Mouse (Mus musculus) megakaryocyte-erythroid progenitor cell, adult 5-6 weeks (primary cell): ENCODE results near the gene Dscam. TPM values are rescaled to one million over a fixed set of nuclear protein-coding genes. Genes with fewer than 3 reads are reported as not detected.

Experiments
- ATAC-seq: replicated peaks from 2 replicates; pipeline ENCODE4 v1.8.0; 2016; ENCODE audit warnings: mild to moderate bottlenecking, inconsistent platforms; ENCODE audit not compliant: severe bottlenecking, poor library complexity, low FRiP score, low TSS enrichment
- total RNA-seq, 2 experiments: library from RNA; stranded (forward) in 1 of 2; stranded (reverse) in 1 of 2; fragments of 200-1000, 215-1000 nt in 1 of 2; fragments of >200 nt in 1 of 2; fragmentation: Nextera tagmentation in 1 of 2; gene quantifications; 2 replicates each; pipeline ENCODE4 v1.2.3; 2014 to 2017

Dscam gene
- total RNA-seq, 2 experiments from 2014 or later = 0.19 TPM; not detected in 1

DNA sequence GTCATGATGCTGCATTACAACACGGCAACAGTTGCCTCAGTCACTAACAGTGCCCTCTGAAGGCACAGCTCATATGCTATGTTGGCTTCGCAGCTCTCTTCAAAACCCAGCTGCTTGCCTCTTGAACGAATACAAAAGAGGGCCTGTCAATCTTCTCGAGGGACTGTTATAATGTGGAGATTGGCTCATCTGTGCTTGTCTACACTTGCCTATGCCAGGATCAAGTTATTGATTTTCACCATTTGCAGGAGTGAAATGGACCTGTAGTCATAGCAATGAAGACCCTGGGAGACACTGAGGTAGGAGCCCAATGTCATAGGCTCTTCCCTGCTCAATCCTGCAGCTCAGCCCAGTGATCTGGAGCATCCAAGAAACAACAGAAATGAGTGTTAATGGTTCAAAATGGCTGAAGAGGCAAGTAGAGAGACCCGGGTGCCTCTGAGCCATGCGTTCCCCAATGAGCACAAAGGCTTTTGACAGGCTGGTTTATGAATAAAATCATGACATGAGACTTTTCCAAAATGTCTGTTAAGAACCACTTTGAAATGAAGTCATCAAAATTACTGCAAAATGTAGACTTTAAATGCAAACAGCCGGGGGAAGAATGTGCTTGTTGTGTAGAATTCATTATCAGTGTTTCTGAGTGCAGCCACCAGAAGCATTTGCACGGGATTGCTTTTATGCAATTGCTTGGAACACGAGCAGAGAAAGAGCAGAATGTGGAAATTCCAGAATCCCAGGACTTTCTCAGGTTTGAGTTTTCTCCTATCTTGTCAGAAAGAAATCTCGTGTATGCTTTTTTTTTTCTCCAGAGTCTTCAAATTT lies 35.3 kb downstream of the Dscam start:
- no peak for ATAC-seq

- no peak for ATAC-seq
These were observed 43.3 kb downstream of the Dscam start for GRCm38 (mm10) chr16:97127296-97127695.

DNA sequence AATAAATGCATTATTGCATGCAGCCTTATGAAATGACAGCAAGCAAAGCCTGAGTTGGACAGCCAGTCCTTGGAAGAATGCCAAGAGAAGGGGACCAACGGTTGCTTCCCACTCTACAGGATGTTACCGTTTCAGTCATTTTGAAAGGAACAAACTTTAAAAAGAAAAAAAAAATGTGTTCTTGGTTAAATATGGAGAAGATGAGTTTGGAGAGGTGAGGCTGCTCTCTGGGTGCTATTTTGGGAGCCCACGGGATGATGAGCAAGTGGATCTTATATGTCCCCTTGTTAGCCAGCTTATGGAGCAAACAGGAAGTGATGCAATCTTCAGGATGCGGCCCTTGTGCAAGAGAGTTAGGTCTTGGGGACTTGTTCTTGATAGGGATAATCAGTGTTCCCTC lies 60.5 kb downstream of the Dscam start:
- no peak for ATAC-seq

- no peak for ATAC-seq
These were observed 65.3 kb downstream of the Dscam start for GRCm38 (mm10) chr16:97105266-97105665.

DNA sequence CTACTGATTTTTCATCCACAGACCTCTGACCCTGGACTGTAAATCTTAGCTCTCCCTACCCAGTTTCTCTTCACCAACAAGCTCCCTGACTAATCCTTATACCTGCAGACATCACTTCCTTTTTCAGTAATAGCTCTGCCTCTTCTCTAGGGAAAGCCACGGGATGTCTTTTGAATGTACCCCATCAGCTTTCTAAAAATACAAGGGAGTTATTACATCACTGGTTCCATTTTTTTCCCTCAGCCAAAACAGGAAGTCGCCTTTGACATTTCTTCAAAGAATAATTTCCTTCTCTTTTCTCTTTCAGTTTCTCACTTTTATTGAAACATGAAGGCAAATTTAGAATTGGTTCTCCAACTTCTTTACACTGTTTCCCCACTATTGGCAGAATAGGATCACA lies 67.5 kb downstream of the Dscam start:
- no peak for ATAC-seq

- ATAC-seq = no peak
These were observed 70.5 kb downstream of the Dscam start for GRCm38 (mm10) chr16:97100091-97100490.

DNA sequence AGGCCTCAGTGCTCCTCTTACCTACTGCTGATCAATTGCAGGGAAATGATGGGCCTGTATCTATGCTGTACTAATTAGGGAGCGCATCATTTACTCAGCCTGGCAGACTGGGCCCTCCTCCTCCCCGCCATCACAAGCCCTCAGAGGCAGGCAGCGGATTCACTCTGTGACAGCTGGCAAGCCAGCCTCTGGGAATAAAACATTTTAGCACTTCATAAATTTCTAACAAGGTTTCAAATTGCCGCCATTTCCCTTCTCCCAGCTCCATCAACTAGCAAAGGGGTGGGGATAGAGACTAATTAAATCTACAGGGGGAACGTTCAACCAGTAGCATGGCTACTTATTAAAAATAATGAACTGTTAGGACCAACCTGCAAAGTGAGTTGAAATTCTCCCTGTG lies 72.0 kb downstream of the Dscam start:
- no peak for ATAC-seq

- no peak for ATAC-seq
These were observed 73.8 kb downstream of the Dscam start for GRCm38 (mm10) chr16:97096709-97097108.

- no peak for ATAC-seq
These were observed 75.1 kb downstream of the Dscam start for GRCm38 (mm10) chr16:97095496-97095895.

DNA sequence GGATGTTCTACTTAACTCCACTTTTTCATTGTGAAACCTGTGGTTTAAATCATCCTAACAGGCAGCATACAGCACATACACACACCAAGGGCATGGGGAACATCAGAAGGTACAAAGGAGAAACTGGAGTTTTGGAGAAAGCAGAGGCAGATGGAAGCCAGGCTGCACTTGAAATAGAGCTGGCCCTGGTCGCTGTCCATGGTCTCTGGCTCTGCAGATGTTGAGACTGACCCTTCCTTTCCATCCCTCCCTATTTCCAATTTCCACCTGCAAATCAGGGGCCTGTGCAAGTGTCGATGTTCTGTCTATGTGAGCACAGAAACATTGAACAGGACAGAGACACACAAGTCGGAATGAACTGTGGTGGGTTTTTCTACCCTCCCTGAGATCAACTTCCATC lies 81.2 kb downstream of the Dscam start:
- no peak for ATAC-seq

DNA sequence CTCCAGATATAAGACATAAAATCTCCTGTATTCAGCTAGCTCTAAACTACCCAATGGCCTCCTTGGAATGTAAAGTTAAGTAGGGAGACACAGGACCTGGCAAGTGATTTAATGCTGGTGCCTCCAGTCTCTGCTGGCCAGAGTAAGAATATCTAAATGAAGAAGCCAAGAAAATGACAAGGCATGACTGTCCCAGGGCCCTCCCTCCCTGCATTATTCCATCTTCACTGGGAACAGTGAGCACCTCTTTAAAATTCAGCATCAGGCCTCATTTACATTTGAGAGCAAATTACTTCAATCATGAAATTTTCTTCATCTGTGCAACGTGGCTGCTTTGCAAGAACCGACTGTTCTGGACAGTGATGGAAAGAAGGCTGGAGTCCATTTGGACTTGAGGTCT lies 86.9 kb downstream of the Dscam start:
- no peak for ATAC-seq

- ATAC-seq = no peak
These were observed 94.5 kb downstream of the Dscam start for GRCm38 (mm10) chr16:97075920-97076572.

DNA sequence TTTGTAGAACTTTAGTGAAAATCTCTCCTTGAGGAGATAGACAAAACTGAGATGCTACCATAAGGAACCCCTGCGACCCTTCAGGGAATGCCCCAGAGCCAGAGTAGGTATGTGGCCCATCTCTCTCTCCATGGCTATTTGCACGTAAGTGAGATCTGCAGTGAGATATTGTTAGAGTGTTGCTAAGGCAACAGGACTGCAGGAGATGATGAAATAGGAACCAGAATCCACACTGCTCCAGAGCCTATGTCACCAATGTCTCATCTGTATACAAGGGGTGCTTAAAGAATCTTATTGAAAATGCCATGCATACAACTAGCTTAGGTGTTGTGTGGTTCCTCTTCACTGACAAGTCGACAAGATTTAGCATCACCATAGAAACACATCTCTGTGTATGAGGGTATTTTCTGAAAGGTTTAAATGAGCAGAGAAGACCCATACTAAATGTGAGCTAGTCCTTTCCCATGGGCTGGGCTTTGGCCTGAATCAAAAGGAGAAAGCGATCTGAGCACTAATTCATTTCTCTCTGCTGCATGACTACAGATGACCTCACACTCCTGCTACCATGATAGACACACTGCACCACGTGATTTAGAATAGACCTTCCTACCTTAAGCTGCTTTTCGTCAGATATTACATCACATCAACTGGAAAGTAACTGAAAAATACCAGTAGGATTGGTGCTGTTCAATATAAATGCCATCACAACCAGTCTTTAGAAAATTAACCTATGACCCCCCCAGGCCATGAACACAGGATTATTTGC lies 95.2 kb downstream of the Dscam start:
- no peak for ATAC-seq

DNA sequence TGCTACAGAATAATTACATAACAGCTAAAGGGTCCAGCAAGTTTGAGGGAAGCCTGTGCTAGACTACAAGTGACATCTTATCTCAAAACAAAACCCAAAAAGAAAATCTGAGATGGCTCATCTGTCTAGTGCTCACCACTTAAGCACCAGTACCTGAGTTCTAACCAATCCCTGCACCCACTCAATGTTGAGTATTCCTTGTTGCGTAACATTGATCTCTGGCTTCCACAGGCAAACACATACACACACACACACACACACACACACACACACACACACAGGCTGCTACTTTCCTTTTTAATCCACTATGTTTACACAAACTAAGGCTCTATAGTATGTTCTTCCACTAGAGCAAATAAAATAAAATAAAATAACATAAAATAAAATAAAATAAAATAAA lies 96.7 kb downstream of the Dscam start:
- ATAC-seq = no peak

DNA sequence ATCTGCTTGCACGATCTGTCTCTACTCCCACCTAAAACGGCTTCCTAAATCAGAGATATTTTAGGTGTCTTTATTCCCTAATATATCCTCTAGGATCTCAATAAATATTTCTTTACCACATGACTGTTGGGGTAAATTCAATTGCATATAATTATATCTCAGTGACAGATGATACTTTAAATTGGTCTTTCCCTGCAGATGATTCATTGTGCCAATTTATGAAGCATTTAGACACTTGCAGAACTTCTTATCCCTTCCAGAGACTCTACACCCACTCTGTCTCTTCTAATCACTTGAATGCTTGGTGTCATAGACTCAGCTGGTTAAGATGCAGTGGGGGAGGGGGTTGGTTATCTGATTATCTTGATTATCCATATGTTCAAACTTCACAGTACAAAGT lies 97.9 kb downstream of the Dscam start:
- ATAC-seq = no peak

GRCm38 (mm10) chr16:97066856-97067255 lies 103.7 kb downstream of the Dscam start:
- no peak for ATAC-seq

- ATAC-seq = no peak
These were observed 108.3 kb downstream of the Dscam start for GRCm38 (mm10) chr16:97062207-97062606.

DNA sequence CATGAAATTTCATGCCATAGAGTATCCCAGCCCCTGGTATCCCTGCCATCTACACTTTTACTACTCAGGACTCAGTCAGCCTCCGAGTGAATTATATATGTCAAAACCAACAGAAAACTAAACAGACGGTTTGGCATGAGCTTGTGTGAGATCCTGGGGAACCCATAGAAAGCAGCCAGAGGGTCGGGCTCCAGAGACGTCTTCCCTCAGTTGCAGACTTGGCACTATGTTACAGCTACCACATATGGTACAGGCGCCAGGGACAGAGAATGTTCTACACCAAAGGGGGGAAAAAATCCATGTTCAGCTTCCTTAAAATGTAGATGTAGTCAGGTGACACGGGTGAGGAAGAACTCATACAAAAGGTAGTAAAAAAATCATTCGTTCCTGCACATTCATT lies 109.2 kb downstream of the Dscam start:
- ATAC-seq = no peak

- ATAC-seq = no peak
These were observed 109.8 kb downstream of the Dscam start for GRCm38 (mm10) chr16:97060736-97061135.

- ATAC-seq = no peak
These were observed 110.3 kb downstream of the Dscam start for GRCm38 (mm10) chr16:97060276-97060675.
